Mouse (Mus musculus): Measurements from ENCODE around the gene Ptpn5. TPM values are rescaled to one million over a fixed set of nuclear protein-coding genes. Genes with fewer than 3 reads are reported as not detected.

The Ptpn5 gene
- total and polyA plus RNA-seq, 2 experiments: 0.02 TPM; not detected in 1

- TF ChIP-seq POLR2A (IDR thresholded peaks at IDR 0.05; ENCODE audit: extremely low read depth, insufficient read depth, low read length) (no peak), CTCF (IDR thresholded peaks at IDR 0.05; ENCODE audit: low read depth, low read length) (no peak)
- no peak overlapping the region for H3K9ac ChIP-seq (ENCODE audit: low read depth, low read length)
- no peaks in the 10 kb centered on the region for H3K4me1 ChIP-seq (ENCODE audit: control insufficient read depth, insufficient read depth, low read length)
- WGBS: 73% methylated on average over 8 of the region's 8 CpGs
- no peaks in the 10 kb centered on the region for H3K36me3 ChIP-seq (ENCODE audit: control insufficient read depth, insufficient read depth, low read length)
- DNase-seq (ENCODE audit: extremely low read depth, low read depth, low spot score): no peak
- H3K27ac ChIP-seq (replicated peaks; ENCODE audit: insufficient read depth, low read depth, low read length): no peak overlapping the region
- no peaks in the 10 kb centered on the region for H3K79me2 ChIP-seq (ENCODE audit: control insufficient read depth, insufficient read depth, low read length)
- no peak overlapping the region for H3K4me3 ChIP-seq (ENCODE audit: insufficient read depth, low read depth, low read length)
- H3K27me3 ChIP-seq (ENCODE audit: control insufficient read depth, insufficient read depth, low read length): no peaks in the 10 kb centered on the region
These were observed 6.4 kb upstream of the Ptpn5 start for GRCm38 (mm10) chr7:47139823-47140325.

- WGBS: 22% methylated on average over 5 of the region's 5 CpGs
- Histone ChIP-seq H3K36me3 (ENCODE audit: control insufficient read depth, insufficient read depth, low read length) (no peaks in the 10 kb centered on the region), H3K27me3 (ENCODE audit: control insufficient read depth, insufficient read depth, low read length) (peaks cover 4% of the 10 kb centered on the region; the same call in 1 of the 2 replicates), H3K4me3 (ENCODE audit: insufficient read depth, low read depth, low read length) (no peak overlapping the region), H3K4me1 (ENCODE audit: control insufficient read depth, insufficient read depth, low read length) (no peaks in the 10 kb centered on the region), H3K9ac (ENCODE audit: low read depth, low read length) (no peak overlapping the region), H3K79me2 (ENCODE audit: control insufficient read depth, insufficient read depth, low read length) (no peaks in the 10 kb centered on the region), H3K27ac (replicated peaks; ENCODE audit: insufficient read depth, low read depth, low read length) (no peak overlapping the region)
- no peak for TF ChIP-seq POLR2A (IDR thresholded peaks at IDR 0.05; ENCODE audit: extremely low read depth, insufficient read depth, low read length)
- no peak for TF ChIP-seq CTCF (IDR thresholded peaks at IDR 0.05; ENCODE audit: low read depth, low read length)
- no peak for DNase-seq (ENCODE audit: extremely low read depth, low read depth, low spot score)
These were observed 1.1 kb upstream of the Ptpn5 start for GRCm38 (mm10) chr7:47134570-47134969.

DNA sequence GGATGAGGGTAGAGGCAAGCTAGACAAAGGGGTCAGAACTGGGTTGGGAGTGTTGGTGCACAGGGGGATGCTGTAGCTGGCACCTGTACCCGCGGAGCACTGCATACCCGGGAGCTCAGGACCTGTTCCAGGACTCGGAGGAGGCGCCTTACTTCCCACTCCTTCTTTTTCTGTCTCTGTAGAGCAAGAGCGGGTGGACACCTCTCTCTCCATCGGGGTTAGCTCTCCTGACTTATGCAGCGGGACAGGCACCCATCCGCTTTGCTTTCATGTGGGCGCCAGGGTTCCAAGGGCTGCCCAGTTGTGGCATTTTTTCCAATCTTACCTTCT is 588 bp downstream of the Ptpn5 start:
- H3K4me3 ChIP-seq (ENCODE audit: insufficient read depth, low read depth, low read length): no peak overlapping the region
- no peaks in the 10 kb centered on the region for H3K4me1 ChIP-seq (ENCODE audit: control insufficient read depth, insufficient read depth, low read length)
- no peaks in the 10 kb centered on the region for H3K79me2 ChIP-seq (ENCODE audit: control insufficient read depth, insufficient read depth, low read length)
- H3K36me3 ChIP-seq (ENCODE audit: control insufficient read depth, insufficient read depth, low read length): no peaks in the 10 kb centered on the region
- no peak overlapping the region for H3K27ac ChIP-seq (replicated peaks; ENCODE audit: insufficient read depth, low read depth, low read length)
- no peak for DNase-seq (ENCODE audit: extremely low read depth, low read depth, low spot score)
- H3K27me3 ChIP-seq (ENCODE audit: control insufficient read depth, insufficient read depth, low read length): peaks cover 4% of the 10 kb centered on the region; the same call in 1 of the 2 replicates
- H3K9ac ChIP-seq (ENCODE audit: low read depth, low read length): no peak overlapping the region
- TF ChIP-seq POLR2A (IDR thresholded peaks at IDR 0.05; ENCODE audit: extremely low read depth, insufficient read depth, low read length) (no peak), CTCF (IDR thresholded peaks at IDR 0.05; ENCODE audit: low read depth, low read length) (no peak)
- WGBS: 3% methylated on average over 10 of the region's 10 CpGs

- H3K27me3 ChIP-seq (ENCODE audit: control insufficient read depth, insufficient read depth, low read length): peaks cover 4% of the 10 kb centered on the region; the same call in 1 of the 2 replicates
- H3K27ac ChIP-seq (replicated peaks; ENCODE audit: insufficient read depth, low read depth, low read length): no peak overlapping the region
- no peak overlapping the region for H3K4me3 ChIP-seq (ENCODE audit: insufficient read depth, low read depth, low read length)
- no peak for TF ChIP-seq CTCF (IDR thresholded peaks at IDR 0.05; ENCODE audit: low read depth, low read length)
- no peak for TF ChIP-seq POLR2A (IDR thresholded peaks at IDR 0.05; ENCODE audit: extremely low read depth, insufficient read depth, low read length)
- no peaks in the 10 kb centered on the region for H3K4me1 ChIP-seq (ENCODE audit: control insufficient read depth, insufficient read depth, low read length)
- no peaks in the 10 kb centered on the region for H3K36me3 ChIP-seq (ENCODE audit: control insufficient read depth, insufficient read depth, low read length)
- H3K9ac ChIP-seq (ENCODE audit: low read depth, low read length): no peak overlapping the region
- 2% methylated on average over 65 of the region's 65 CpGs for WGBS
- no peak for DNase-seq (ENCODE audit: extremely low read depth, low read depth, low spot score)
- no peaks in the 10 kb centered on the region for H3K79me2 ChIP-seq (ENCODE audit: control insufficient read depth, insufficient read depth, low read length)
These were observed 1.1 kb downstream of the Ptpn5 start for GRCm38 (mm10) chr7:47132180-47132930.

DNA sequence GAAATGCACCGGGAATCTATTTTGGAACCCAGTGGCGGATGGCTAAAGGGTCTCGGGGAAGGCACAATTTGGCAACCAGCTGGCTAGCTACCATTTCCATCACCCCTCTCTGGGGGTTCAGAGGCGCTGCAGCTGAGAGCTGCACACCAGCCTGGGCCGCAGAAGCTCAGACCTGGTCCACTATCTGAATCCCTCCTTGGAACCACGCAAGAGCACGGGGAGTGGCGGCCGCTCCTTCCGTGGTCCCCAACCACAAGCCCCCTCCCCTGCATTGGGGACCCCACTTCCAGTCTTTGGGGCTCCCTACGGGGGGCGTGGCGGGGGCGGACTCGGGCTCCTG is 1.7 kb downstream of the Ptpn5 start:
- no peak overlapping the region for H3K27ac ChIP-seq (replicated peaks; ENCODE audit: insufficient read depth, low read depth, low read length)
- TF ChIP-seq POLR2A (IDR thresholded peaks at IDR 0.05; ENCODE audit: extremely low read depth, insufficient read depth, low read length) (no peak), CTCF (IDR thresholded peaks at IDR 0.05; ENCODE audit: low read depth, low read length) (no peak)
- H3K9ac ChIP-seq (ENCODE audit: low read depth, low read length): no peak overlapping the region
- H3K4me1 ChIP-seq (ENCODE audit: control insufficient read depth, insufficient read depth, low read length): no peaks in the 10 kb centered on the region
- DNase-seq (ENCODE audit: extremely low read depth, low read depth, low spot score): no peak
- H3K27me3 ChIP-seq (ENCODE audit: control insufficient read depth, insufficient read depth, low read length): peaks cover 4% of the 10 kb centered on the region; the same call in 1 of the 2 replicates
- no peak overlapping the region for H3K4me3 ChIP-seq (ENCODE audit: insufficient read depth, low read depth, low read length)
- H3K36me3 ChIP-seq (ENCODE audit: control insufficient read depth, insufficient read depth, low read length): no peaks in the 10 kb centered on the region
- WGBS: 10% methylated on average over 15 of the region's 15 CpGs
- H3K79me2 ChIP-seq (ENCODE audit: control insufficient read depth, insufficient read depth, low read length): no peaks in the 10 kb centered on the region

- TF ChIP-seq POLR2A (IDR thresholded peaks at IDR 0.05; ENCODE audit: extremely low read depth, insufficient read depth, low read length) (no peak), CTCF (IDR thresholded peaks at IDR 0.05; ENCODE audit: low read depth, low read length) (no peak)
- H3K79me2 ChIP-seq (ENCODE audit: control insufficient read depth, insufficient read depth, low read length): no peaks in the 10 kb centered on the region
- 36% methylated on average over 8 of the region's 8 CpGs for WGBS
These were observed 2.2 kb downstream of the Ptpn5 start for GRCm38 (mm10) chr7:47131258-47131657.

More at GRCm38 (mm10) chr7:47131258-47131657, 2.2 kb downstream of the Ptpn5 start:
- H3K4me1 ChIP-seq (ENCODE audit: control insufficient read depth, insufficient read depth, low read length): no peaks in the 10 kb centered on the region
- H3K4me3 ChIP-seq (ENCODE audit: insufficient read depth, low read depth, low read length): no peak overlapping the region
- H3K36me3 ChIP-seq (ENCODE audit: control insufficient read depth, insufficient read depth, low read length): no peaks in the 10 kb centered on the region
- no peak overlapping the region for H3K9ac ChIP-seq (ENCODE audit: low read depth, low read length)
- DNase-seq (ENCODE audit: extremely low read depth, low read depth, low spot score): no peak
- H3K27me3 ChIP-seq (ENCODE audit: control insufficient read depth, insufficient read depth, low read length): peaks cover 4% of the 10 kb centered on the region; the same call in 1 of the 2 replicates
- no peak overlapping the region for H3K27ac ChIP-seq (replicated peaks; ENCODE audit: insufficient read depth, low read depth, low read length)
